Mouse (Mus musculus): ENCODE data around the gene Slc16a8.
A peak's percentile ranks its signal among the peaks of the same experiment; 100 is the strongest.
"Not testable (repeated sequence)": the region's sequence is repeated elsewhere in the genome, so short reads cannot be mapped to it uniquely, and the experiment has no call there.

Gene Slc16a8

GRCm38 (mm10) chr15:79262375-79262774 lies 7.8 kb upstream of the Slc16a8 start:
- peak; percentile 79 for DNase-seq

GRCm38 (mm10) chr15:79261757-79262156 lies 7.2 kb upstream of the Slc16a8 start:
- peak; percentile 55 for DNase-seq

GRCm38 (mm10) chr15:79261095-79261725 lies 6.6 kb upstream of the Slc16a8 start:
- DNase-seq, result peak; percentile 69

GRCm38 (mm10) chr15:79258521-79258920 lies 4.0 kb upstream of the Slc16a8 start:
- DNase-seq, result no peak

GRCm38 (mm10) chr15:79252580-79252979 lies 2.0 kb downstream of the Slc16a8 start:
- peak; percentile 47 for DNase-seq

GRCm38 (mm10) chr15:79251781-79252491 lies 2.6 kb downstream of the Slc16a8 start:
- peak; percentile 54 for DNase-seq

- DNase-seq, result no peak
Observed at GRCm38 (mm10) chr15:79251168-79251567, 3.4 kb downstream of the Slc16a8 start.

- no peak for DNase-seq
Observed at GRCm38 (mm10) chr15:79250236-79250635, 4.3 kb downstream of the Slc16a8 start.

- DNase-seq, result no peak
Observed at GRCm38 (mm10) chr15:79245321-79245720, 9.2 kb downstream of the Slc16a8 start.

GRCm38 (mm10) chr15:79244071-79244893 lies 10.3 kb downstream of the Slc16a8 start:
- no peak for DNase-seq

- peak; percentile 93 for DNase-seq
Observed at GRCm38 (mm10) chr15:79243234-79244042, 11.1 kb downstream of the Slc16a8 start.

- no peak for DNase-seq
Observed at GRCm38 (mm10) chr15:79242574-79243233, 11.9 kb downstream of the Slc16a8 start.

GRCm38 (mm10) chr15:79238036-79238435 lies 16.5 kb downstream of the Slc16a8 start:
- no peak for DNase-seq

GRCm38 (mm10) chr15:79235268-79235667 lies 19.3 kb downstream of the Slc16a8 start:
- DNase-seq, result no peak

GRCm38 (mm10) chr15:79229058-79229821 lies 25.3 kb downstream of the Slc16a8 start, which contains the start of the genes Pick1 and Gm49486:
Gene Pick1, plus strand, starts transcription at chr15:79229173.
Gene Gm49486, plus strand, starts transcription at chr15:79229391.
- peak; percentile 96 for DNase-seq

GRCm38 (mm10) chr15:79225780-79226179 lies 28.8 kb downstream of the Slc16a8 start:
- not testable (repeated sequence) for DNase-seq

GRCm38 (mm10) chr15:79224685-79225084 lies 29.9 kb downstream of the Slc16a8 start:
- peak; percentile 89 for DNase-seq

- peak; percentile 57 for DNase-seq
Observed at GRCm38 (mm10) chr15:79223641-79224040, 30.9 kb downstream of the Slc16a8 start.

- DNase-seq, result peak; percentile 73
Observed at GRCm38 (mm10) chr15:79219572-79219971, 35.0 kb downstream of the Slc16a8 start.

- DNase-seq, result no peak
Observed at GRCm38 (mm10) chr15:79216191-79216590, 38.4 kb downstream of the Slc16a8 start.

GRCm38 (mm10) chr15:79213591-79213990 lies 41.0 kb downstream of the Slc16a8 start:
- DNase-seq, result no peak
